Mouse (Mus musculus) limb, embryonic 15.5 days (tissue): Measurements from ENCODE around the gene Tgm7. TPM values are rescaled to one million over a fixed set of nuclear protein-coding genes. Genes with fewer than 3 reads are reported as not detected.

Source experiments
- ATAC-seq: fragments of 200-750 bp; cut with Nextera tagmentation; 2 replicates; pipeline ENCODE4 v1.8.0; 2017; ENCODE audit warnings: low read depth, moderate TSS enrichment; ENCODE audit not compliant: insufficient number of reproducible peaks, low FRiP score, low TSS enrichment
- H3K27ac ChIP-seq: fragments of 300-500 bp; sonication (generic); 2 replicates; pipeline ENCODE4 v1.5.1; 2015; ENCODE audit warnings: moderate library complexity, mild to moderate bottlenecking, inconsistent platforms
- H3K27me3 ChIP-seq: fragments of 300-500 bp; sonication (generic); 2 replicates; pipeline ENCODE4 v1.6.1; 2015; ENCODE audit warnings: inconsistent platforms
- H3K36me3 ChIP-seq: fragments of 300-500 bp; sonication (generic); 2 replicates; pipeline ENCODE4 v1.6.1; 2015; ENCODE audit warnings: inconsistent platforms
- H3K4me1 ChIP-seq: fragments of 300-500 bp; sonication (generic); 2 replicates; pipeline ENCODE4 v1.6.1; 2015; ENCODE audit warnings: inconsistent platforms
- H3K4me2 ChIP-seq: fragments of 300-500 bp; sonication (generic); 2 replicates; pipeline ENCODE4 v1.6.1; 2015; ENCODE audit warnings: mild to moderate bottlenecking, inconsistent platforms
- H3K4me3 ChIP-seq: fragments of 300-500 bp; sonication (generic); 2 replicates; pipeline ENCODE4 v1.5.1; 2015; ENCODE audit warnings: mild to moderate bottlenecking, inconsistent platforms
- H3K9ac ChIP-seq: fragments of 300-500 bp; sonication (generic); 2 replicates; pipeline ENCODE4 v1.6.1; 2015; ENCODE audit warnings: inconsistent platforms
- H3K9me3 ChIP-seq: fragments of 300-500 bp; sonication (generic); 2 replicates; pipeline ENCODE4 v1.6.1; 2016; ENCODE audit warnings: inconsistent platforms
- WGBS: fragments of 180-500 bp; shearing (Covaris S2); methylation state at CpG from one replicate; pipeline ENCODE4 v1.1.7; 2015; 5-methylcytosine and 5-hydroxymethylcytosine counted together
- polyA plus RNA-seq: library from polyadenylated mRNA; unstranded; fragments of >200 nt; fragmentation: Nextera tagmentation; extraction: Ambion mirVana; gene quantifications from 2 replicates; pipeline ENCODE4 v1.2.1, GENCODE M21; 2015

The Tgm7 gene
- polyA plus RNA-seq = not detected in 2 replicates

- 88% methylated on average over 4 of the region's 4 CpGs for WGBS
- H3K4me3 ChIP-seq = no peak within 1 kb of the TSS
- ATAC-seq = no peak
These were observed at the start of gene Tgm7 for GRCm38 (mm10) chr2:121109695-121110094. Tgm7 (minus strand) TSS chr2:121109795.

GRCm38 (mm10) chr2:121153100-121153499 is 43.5 kb upstream of the Tgm7 start:
- no peaks in the 10 kb centered on the region for H3K27me3 ChIP-seq
- no peaks in the 10 kb centered on the region for H3K4me1 ChIP-seq
- H3K4me2 ChIP-seq = no peak overlapping the region
- H3K27ac ChIP-seq = no peak overlapping the region
- H3K4me3 ChIP-seq = no peak overlapping the region
- WGBS = 91% methylated on average over 3 of the region's 3 CpGs
- H3K36me3 ChIP-seq = peaks cover 53% of the 10 kb centered on the region
- no peaks in the 10 kb centered on the region for H3K9me3 ChIP-seq
- no peak overlapping the region for H3K9ac ChIP-seq
- no peak for ATAC-seq

More at GRCm38 (mm10) chr2:121109695-121110094, at the start of gene Tgm7:
- Histone ChIP-seq H3K4me1 (no peaks in the 10 kb centered on the region), H3K36me3 (no peaks in the 10 kb centered on the region), H3K9me3 (no peaks in the 10 kb centered on the region), H3K27ac (no peak within 1 kb of the TSS), H3K9ac (no peak within 1 kb of the TSS), H3K27me3 (no peaks in the 10 kb centered on the region; the same call in 1 of the 2 replicates), H3K4me2 (no peak within 1 kb of the TSS)

GRCm38 (mm10) chr2:121149679-121150078 is 40.1 kb upstream of the Tgm7 start:
- no peak for ATAC-seq
- Histone ChIP-seq H3K4me1 (no peaks in the 10 kb centered on the region), H3K27me3 (no peaks in the 10 kb centered on the region), H3K9ac (no peak overlapping the region), H3K4me2 (no peak overlapping the region), H3K9me3 (no peaks in the 10 kb centered on the region), H3K36me3 (peaks cover 58% of the 10 kb centered on the region), H3K27ac (no peak overlapping the region), H3K4me3 (no peak overlapping the region)
- 80% methylated on average over 5 of the region's 5 CpGs for WGBS

GRCm38 (mm10) chr2:121142415-121142814 is 32.8 kb upstream of the Tgm7 start:
- no peak overlapping the region for H3K4me3 ChIP-seq
- no peak overlapping the region for H3K27ac ChIP-seq
- no peak overlapping the region for H3K4me2 ChIP-seq
- H3K9ac ChIP-seq = no peak overlapping the region
- WGBS = 74% methylated on average over 2 of the region's 2 CpGs
- H3K36me3 ChIP-seq = peaks cover 42% of the 10 kb centered on the region
- peaks cover 26% of the 10 kb centered on the region for H3K4me1 ChIP-seq
- ATAC-seq = no peak
- no peaks in the 10 kb centered on the region for H3K9me3 ChIP-seq
- H3K27me3 ChIP-seq = no peaks in the 10 kb centered on the region

- Histone ChIP-seq H3K9ac (peak overlapping the region; percentile 83; the same call in 1 of the 2 replicates), H3K27me3 (no peaks in the 10 kb centered on the region), H3K4me1 (peaks cover 26% of the 10 kb centered on the region), H3K4me2 (peak overlapping the region; percentile 81), H3K9me3 (no peaks in the 10 kb centered on the region), H3K36me3 (peaks cover 36% of the 10 kb centered on the region), H3K4me3 (peak overlapping the region; percentile 70), H3K27ac (peak overlapping the region; percentile 100)
- ATAC-seq = no peak
- WGBS = 63% methylated on average over 16 of the region's 16 CpGs
These were observed 31.8 kb upstream of the Tgm7 start for GRCm38 (mm10) chr2:121141216-121142035.

GRCm38 (mm10) chr2:121140018-121140882 is 30.7 kb upstream of the Tgm7 start, which contains the start of the genes Adal and Lcmt2:
Adal (plus strand) TSS chr2:121140428.
Lcmt2 (minus strand) TSS chr2:121140653.
- Histone ChIP-seq H3K9me3 (no peaks in the 10 kb centered on the region), H3K9ac (peak within 1 kb of the TSS; percentile 83), H3K4me1 (peaks cover 26% of the 10 kb centered on the region), H3K27me3 (no peaks in the 10 kb centered on the region), H3K4me3 (peak within 1 kb of the TSS; percentile 70), H3K27ac (peak within 1 kb of the TSS; percentile 100), H3K4me2 (peak within 1 kb of the TSS; percentile 81), H3K36me3 (peaks cover 31% of the 10 kb centered on the region)
- ATAC-seq = peak; percentile 91
- under 1% methylated on average over 86 of the region's 87 CpGs for WGBS

- Histone ChIP-seq H3K4me2 (peak overlapping the region; percentile 81), H3K4me3 (peak overlapping the region; percentile 70), H3K9ac (peak overlapping the region; percentile 83), H3K4me1 (peaks cover 26% of the 10 kb centered on the region), H3K27ac (peak overlapping the region; percentile 100), H3K9me3 (no peaks in the 10 kb centered on the region), H3K27me3 (no peaks in the 10 kb centered on the region), H3K36me3 (peaks cover 24% of the 10 kb centered on the region)
- ATAC-seq = no peak
- WGBS = 48% methylated on average over 29 of the region's 29 CpGs
These were observed 29.8 kb upstream of the Tgm7 start for GRCm38 (mm10) chr2:121139266-121140017.

- Histone ChIP-seq H3K4me1 (peaks cover 26% of the 10 kb centered on the region), H3K9ac (no peak overlapping the region), H3K27ac (no peak overlapping the region), H3K36me3 (peaks cover 15% of the 10 kb centered on the region; the same call in 1 of the 2 replicates), H3K4me2 (no peak overlapping the region), H3K9me3 (no peaks in the 10 kb centered on the region), H3K27me3 (no peaks in the 10 kb centered on the region), H3K4me3 (no peak overlapping the region)
- WGBS = 90% methylated on average over 4 of the region's 4 CpGs
- ATAC-seq = no peak
These were observed 27.8 kb upstream of the Tgm7 start for GRCm38 (mm10) chr2:121137371-121137770.

GRCm38 (mm10) chr2:121132822-121133221 is 23.2 kb upstream of the Tgm7 start:
- H3K27ac ChIP-seq = no peak overlapping the region
- ATAC-seq = no peak
- H3K9me3 ChIP-seq = no peaks in the 10 kb centered on the region
- no peaks in the 10 kb centered on the region for H3K27me3 ChIP-seq
- peaks cover 5% of the 10 kb centered on the region; the same call in 1 of the 2 replicates for H3K36me3 ChIP-seq
- H3K4me1 ChIP-seq = no peaks in the 10 kb centered on the region
- H3K4me3 ChIP-seq = no peak overlapping the region
- WGBS = 65% methylated on average over 1 of the region's 1 CpGs
- H3K4me2 ChIP-seq = no peak overlapping the region
- H3K9ac ChIP-seq = no peak overlapping the region

- Histone ChIP-seq H3K27ac (no peak overlapping the region), H3K27me3 (no peaks in the 10 kb centered on the region), H3K36me3 (no peaks in the 10 kb centered on the region), H3K9me3 (no peaks in the 10 kb centered on the region), H3K4me3 (no peak overlapping the region), H3K4me2 (no peak overlapping the region), H3K9ac (no peak overlapping the region), H3K4me1 (no peaks in the 10 kb centered on the region)
- WGBS = 56% methylated on average over 9 of the region's 9 CpGs
- ATAC-seq = no peak
These were observed 19.4 kb upstream of the Tgm7 start for GRCm38 (mm10) chr2:121128865-121129620.

GRCm38 (mm10) chr2:121127536-121127935 is 17.9 kb upstream of the Tgm7 start:
- Histone ChIP-seq H3K4me2 (no peak overlapping the region), H3K4me3 (no peak overlapping the region), H3K36me3 (no peaks in the 10 kb centered on the region), H3K9me3 (no peaks in the 10 kb centered on the region), H3K9ac (no peak overlapping the region), H3K27me3 (no peaks in the 10 kb centered on the region), H3K4me1 (no peaks in the 10 kb centered on the region), H3K27ac (no peak overlapping the region)
- ATAC-seq = no peak
- 70% methylated on average over 1 of the region's 1 CpGs for WGBS
